Mouse (Mus musculus): ENCODE results near the gene Prkn. TPM values are rescaled to one million over a fixed set of nuclear protein-coding genes. Genes with fewer than 3 reads are reported as not detected.
A peak's percentile ranks its signal among the peaks of the same experiment; 100 is the strongest.

Prkn gene
- total and polyA plus RNA-seq, 3 experiments = 4.8 to 8.8 (median 6.3) TPM

GRCm38 (mm10) chr17:12041091-12041655, 1201.0 kb downstream of the Prkn start:
- DNase-seq = no peak

DNA sequence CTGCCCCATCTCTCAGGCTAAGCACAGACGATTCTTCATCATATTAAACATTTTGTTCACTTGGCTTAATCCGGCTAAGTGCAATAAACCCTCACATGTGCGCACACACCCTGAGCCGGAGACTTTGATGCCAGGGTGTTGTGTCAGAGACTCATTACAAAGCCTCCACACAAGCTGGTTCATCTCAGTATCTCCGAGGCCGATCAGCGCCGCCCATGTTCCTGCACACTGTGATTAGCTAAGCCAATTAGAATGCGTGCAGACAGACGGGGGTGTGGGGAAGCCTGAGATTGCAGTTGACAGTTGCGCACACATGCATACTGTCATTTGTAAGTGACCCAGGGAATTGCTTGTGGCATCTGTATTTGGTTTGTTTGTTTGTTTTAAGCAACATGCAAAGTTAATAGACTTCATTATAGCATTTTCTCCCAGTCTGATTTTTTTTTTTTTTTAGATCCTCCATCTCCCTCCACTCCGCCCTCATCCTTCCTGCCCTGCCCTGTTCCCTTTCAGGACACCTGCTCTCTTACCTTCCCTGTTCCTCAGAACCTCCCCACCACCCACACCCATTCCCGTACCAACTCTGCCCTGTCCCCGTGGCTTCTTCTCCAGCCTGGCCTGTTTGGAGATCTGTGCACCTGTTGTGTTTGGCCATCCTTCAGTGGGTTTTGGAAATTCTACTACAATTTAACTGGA, 1202.5 kb downstream of the Prkn start:
- DNase-seq = no peak

DNA sequence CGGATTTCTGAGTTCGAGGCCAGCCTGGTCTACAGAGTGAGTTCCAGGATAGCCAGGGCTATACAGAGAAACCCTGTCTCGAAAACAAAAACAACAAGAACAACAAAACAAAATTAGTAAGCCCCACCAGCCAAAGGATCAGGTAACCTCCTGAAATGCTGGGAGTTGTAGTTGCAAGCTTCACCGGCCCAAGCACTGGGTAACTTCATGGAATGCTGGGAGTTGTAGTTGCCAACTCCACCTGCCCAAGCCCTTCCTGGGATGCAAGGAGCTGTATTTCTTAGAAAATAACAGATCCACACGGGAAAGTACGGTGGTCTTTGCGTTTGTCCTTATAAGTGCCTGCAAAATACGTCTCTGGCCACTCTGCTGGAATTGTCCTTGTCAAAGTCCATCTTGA, 1204.0 kb downstream of the Prkn start:
- no peak for DNase-seq

DNA sequence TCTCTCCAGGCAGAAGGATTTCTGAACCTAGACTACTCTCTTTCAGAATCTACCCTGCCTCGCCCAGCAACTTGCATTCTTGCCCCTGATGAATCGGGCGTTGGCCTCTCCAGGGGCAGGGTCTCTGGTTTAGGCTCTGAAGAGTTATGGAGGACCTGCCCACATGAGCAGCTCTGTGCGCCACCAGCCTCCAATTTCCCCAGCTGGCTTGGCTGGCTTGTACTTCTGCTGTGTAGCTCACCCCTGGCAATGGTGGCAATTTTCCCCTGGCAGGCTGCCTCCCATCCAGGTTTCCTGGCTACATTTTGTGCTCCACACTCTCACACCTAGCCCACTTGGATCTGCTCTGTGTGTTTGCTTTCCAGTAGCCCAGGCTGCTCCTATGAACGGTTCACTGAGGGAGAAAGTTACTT, 1205.7 kb downstream of the Prkn start:
- peak; percentile 53 for DNase-seq

GRCm38 (mm10) chr17:12047032-12047431, 1206.8 kb downstream of the Prkn start:
- DNase-seq = no peak

DNA sequence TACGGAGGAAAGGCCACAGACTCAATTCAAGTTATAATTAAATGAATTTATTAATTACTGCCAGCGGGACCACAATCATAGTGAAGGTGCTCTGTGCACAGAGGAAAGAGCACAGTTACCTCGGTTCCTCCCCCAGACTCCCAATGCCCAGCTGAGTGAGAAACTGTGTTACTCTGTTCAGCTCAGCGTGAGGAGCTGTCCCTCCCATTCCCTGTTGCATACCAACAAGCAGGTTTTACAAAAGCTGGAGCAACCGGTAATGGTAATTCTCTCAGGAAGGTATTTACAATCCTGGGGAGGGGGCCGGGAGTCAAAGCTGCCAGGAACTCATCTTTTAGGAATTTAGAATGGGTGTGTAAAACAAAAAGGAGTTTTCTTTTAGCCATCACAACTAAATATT, 1207.3 kb downstream of the Prkn start:
- DNase-seq = no peak

DNA sequence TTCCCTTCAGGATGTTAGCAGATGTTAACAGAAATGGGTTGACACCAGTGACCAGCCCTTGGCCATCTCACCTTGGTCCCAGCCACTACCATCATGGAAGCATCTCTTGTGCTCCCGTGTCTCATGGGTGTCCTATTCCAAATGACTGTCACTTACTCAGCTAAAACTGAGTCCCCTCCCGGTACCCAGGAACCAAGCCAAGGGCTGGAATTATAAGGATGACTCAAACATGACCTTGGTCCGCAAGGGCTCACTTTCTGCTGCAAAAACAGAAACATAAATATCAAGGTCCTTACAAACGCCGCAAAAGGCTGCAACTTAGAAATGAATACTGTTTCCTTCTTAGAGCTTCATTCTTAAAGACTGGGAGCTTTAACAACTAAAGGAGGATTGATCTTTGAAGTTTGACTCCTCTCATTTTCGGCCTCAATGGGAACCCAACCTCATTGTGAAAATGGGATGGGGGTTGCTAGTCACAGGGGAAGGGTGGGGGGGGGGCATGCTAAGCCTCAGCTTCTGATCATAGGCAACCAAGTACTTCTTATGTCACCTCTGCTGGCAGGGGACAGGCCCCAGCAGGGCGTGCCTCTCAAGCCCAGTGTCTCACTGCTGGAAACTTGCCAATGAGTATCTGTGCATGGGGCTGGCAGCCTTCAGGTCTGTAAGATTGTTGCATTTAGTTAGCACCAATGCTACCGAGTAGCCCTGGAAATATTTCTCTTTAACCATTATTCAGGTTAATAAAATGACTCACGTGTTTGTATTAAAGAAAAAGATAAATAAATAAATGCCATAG, 1208.7 kb downstream of the Prkn start:
- DNase-seq = peak; percentile 91

- DNase-seq = no peak
Observed at GRCm38 (mm10) chr17:12050261-12050660, 1210.1 kb downstream of the Prkn start.

DNA sequence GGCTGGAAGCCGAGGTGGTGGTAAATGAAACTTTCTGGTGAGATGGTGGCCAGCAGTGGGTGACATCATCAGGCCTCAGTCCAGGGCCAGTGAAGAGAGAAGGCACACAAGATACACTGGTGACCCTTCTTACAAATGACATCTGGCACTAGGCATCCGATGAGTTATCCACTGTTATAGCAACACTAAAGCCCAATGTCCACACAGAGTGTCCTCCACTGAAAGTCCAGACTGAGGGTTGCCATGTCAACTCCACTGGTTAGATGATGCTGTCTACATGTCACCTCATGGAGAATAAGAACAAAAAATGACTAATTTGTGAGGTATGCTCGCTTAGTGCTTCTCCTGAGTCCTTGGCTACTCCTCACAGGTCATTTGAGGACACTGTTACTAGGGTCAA, 1210.8 kb downstream of the Prkn start:
- peak; percentile 64 for DNase-seq

- DNase-seq = no peak
Observed at GRCm38 (mm10) chr17:12052651-12053050, 1212.5 kb downstream of the Prkn start.

GRCm38 (mm10) chr17:12059041-12059440, 1218.9 kb downstream of the Prkn start:
- no peak for DNase-seq

DNA sequence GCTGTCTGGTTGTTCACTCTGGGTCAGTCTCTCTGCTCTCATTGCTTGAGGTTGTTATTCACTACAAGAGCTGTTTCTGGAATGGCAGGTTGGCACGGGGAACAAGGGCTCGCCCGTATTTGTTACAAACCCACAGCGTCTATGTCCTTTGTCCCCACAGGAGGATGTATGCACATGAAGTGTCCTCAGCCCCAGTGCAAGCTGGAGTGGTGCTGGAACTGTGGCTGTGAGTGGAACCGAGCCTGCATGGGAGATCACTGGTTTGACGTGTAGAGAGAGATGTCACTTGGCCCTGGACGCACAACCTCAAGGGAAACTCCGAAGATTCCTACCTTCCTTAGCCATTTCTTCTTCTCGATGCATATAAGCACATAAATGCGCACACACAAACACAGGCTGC, 1221.2 kb downstream of the Prkn start:
- no peak for DNase-seq

DNA sequence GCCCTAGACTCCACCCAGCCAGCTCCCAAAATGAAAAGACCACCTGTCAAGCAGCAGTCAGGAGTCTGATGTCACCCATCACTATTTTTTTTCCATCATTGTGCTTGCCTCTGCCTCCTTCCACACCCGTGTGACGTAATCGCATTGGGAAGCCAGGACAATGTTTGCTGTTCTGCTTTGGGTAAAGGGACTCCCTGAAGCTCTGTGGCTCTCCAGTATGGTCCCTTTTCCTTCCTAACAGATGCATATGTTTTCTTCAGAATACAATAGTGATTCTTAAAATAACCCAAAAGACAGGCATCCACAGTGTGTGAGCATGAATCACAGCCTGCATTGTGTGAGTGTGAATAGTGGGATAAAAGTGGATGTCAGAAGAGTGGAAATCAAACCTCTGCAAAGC, 1222.7 kb downstream of the Prkn start:
- DNase-seq = no peak

DNA sequence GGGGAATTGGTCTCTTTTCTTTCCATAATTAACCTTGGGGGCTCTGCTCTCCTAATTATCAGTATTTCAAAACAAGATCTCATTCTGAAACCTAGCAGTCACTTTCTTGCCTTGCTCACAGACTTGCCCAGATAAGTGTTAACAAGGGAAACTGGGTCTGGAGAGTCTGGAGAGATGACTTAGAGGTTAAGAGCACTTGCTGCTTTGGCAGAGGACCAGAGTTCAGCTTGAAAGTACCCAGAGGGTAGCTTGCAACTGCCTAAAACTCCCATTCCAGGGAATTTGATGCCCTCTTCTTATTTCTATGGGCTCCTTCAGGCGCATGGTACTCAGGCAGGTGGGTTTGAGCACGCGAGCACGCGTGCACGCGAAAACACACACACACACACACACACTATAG, 1223.3 kb downstream of the Prkn start:
- DNase-seq = no peak

DNA sequence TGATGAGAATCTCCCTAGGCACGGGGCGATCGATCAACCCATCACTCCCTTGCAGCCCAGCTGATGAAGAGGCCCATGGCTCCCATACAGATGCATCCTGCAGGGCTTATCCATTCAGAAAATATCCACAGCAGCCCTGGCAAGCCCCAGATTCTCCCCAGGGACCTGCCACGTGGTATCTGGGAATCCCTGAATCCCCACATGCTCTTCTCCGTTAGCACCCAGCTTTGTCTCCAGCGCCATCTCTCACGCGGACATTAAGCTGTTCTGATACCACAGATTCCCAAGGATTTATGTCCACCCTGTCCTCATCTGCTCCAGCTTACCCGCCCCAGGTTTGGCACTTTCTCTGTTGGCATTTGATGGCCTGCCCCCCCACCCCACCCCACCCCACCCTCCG, 1225.9 kb downstream of the Prkn start:
- DNase-seq = no peak

DNA sequence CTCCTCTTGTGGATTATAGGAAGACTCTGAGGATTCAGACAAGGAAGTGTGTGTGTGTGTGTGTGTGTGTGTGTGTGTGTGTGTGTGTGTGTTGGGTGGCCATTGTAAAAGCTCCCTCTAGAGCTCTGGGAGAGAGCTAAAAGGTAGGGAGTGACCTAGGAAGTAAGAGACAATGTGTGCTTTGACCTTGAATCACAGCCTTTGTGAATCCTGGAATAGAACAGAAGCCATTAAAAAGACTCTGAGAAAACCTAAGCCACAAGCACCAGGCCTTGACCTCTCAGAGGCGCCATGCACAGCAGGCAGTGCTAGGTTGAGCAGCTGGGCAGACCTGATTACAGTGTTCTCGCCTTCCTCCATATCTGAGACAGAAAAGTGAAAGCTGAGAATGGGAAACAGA, 1236.6 kb downstream of the Prkn start:
- DNase-seq = no peak

DNA sequence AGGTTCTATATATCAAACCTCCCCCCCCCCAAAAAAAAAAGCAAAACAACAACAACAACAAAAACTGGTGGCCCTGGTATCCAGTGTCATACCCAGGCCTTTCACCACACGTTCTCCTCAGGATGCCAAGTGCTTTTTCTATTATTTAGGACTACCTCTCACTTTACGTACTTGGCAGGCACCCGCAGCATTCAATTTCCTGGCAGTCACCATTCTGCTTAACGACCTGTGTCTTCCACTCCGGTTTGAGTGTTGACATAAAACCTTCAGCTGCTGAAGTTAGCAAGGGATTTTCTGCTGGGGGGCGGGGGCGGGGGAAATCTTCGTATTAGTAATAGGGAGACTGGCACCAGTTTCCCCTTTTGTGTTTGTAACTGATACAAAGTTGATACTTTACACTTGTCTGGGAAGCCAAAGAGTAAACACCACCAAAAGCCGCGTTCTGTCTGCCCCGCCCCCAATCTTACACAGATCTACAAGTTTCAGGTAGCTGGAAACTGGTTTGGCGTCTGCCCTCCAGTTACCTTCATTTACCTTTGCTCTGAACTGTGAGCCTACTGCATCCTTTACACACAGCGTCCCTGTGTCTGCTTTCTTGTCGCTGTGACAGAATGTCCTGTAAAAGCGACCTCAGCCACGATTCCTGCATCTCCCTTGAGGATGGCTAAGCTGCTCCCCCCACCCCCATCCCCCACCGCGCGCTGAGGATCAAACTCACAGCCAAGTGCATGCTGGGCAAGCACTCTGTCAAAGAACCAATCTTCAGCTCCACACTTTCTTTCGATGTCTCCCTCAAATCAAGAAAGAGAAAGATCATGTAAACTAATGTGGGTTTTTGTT, 1240.7 kb downstream of the Prkn start:
- no peak for DNase-seq

- DNase-seq = no peak
Observed at GRCm38 (mm10) chr17:12082201-12082600, 1242.0 kb downstream of the Prkn start.

GRCm38 (mm10) chr17:12090261-12090927, 1250.2 kb downstream of the Prkn start:
- DNase-seq = no peak

GRCm38 (mm10) chr17:12092901-12093564, 1252.8 kb downstream of the Prkn start:
- DNase-seq = no peak

GRCm38 (mm10) chr17:12094016-12094415, 1253.8 kb downstream of the Prkn start:
- no peak for DNase-seq
